Mouse (Mus musculus): ENCODE results near the gene Pkp3.

GRCm38 (mm10) chr7:141121051-141121531 is 43.1 kb downstream of the Pkp3 start:
- TF ChIP-seq POLR2A (IDR thresholded peaks at IDR 0.05; ENCODE audit: extremely low read depth, insufficient read depth, low read length) = no peak
- TF ChIP-seq CTCF (IDR thresholded peaks at IDR 0.05; ENCODE audit: extremely low read depth, insufficient read depth, low read length) = no peak
